Mouse (Mus musculus): ENCODE results near the gene Rtn2. TPM values are rescaled to one million over a fixed set of nuclear protein-coding genes. Genes with fewer than 3 reads are reported as not detected.

The Rtn2 gene
- total RNA-seq, 4 experiments from 2014 or later = 3.8 to 15.0 (median 6.8) TPM

- DNase-seq = no peak
These were observed 37.0 kb downstream of the Rtn2 start for GRCm38 (mm10) chr7:19319458-19319857.

- peak; percentile 95 for DNase-seq
These were observed 37.5 kb downstream of the Rtn2 start for GRCm38 (mm10) chr7:19319906-19320305.

- no peak for DNase-seq
These were observed 38.2 kb downstream of the Rtn2 start for GRCm38 (mm10) chr7:19320637-19321036.

GRCm38 (mm10) chr7:19321464-19321863 lies 39.0 kb downstream of the Rtn2 start:
- no peak for DNase-seq

GRCm38 (mm10) chr7:19322489-19322888 lies 40.1 kb downstream of the Rtn2 start:
- DNase-seq = no peak

GRCm38 (mm10) chr7:19324221-19324620 lies 41.8 kb downstream of the Rtn2 start:
- DNase-seq = no peak

GRCm38 (mm10) chr7:19325262-19326199 lies 43.1 kb downstream of the Rtn2 start:
- DNase-seq = no peak

GRCm38 (mm10) chr7:19326359-19326758 lies 43.9 kb downstream of the Rtn2 start:
- DNase-seq = peak; percentile 88

GRCm38 (mm10) chr7:19327128-19327527 lies 44.7 kb downstream of the Rtn2 start:
- DNase-seq = peak; percentile 94

GRCm38 (mm10) chr7:19327782-19328181 lies 45.4 kb downstream of the Rtn2 start:
- no peak for DNase-seq

- DNase-seq = no peak
These were observed 46.0 kb downstream of the Rtn2 start for GRCm38 (mm10) chr7:19328425-19328824.

- no peak for DNase-seq
These were observed 49.5 kb downstream of the Rtn2 start for GRCm38 (mm10) chr7:19331910-19332309.

GRCm38 (mm10) chr7:19332709-19333352 lies 50.4 kb downstream of the Rtn2 start:
- peak; percentile 77 for DNase-seq

- no peak for DNase-seq
These were observed 53.2 kb downstream of the Rtn2 start for GRCm38 (mm10) chr7:19335583-19335982.

GRCm38 (mm10) chr7:19337122-19337521 lies 54.7 kb downstream of the Rtn2 start:
- DNase-seq = no peak

GRCm38 (mm10) chr7:19338060-19338459 lies 55.6 kb downstream of the Rtn2 start:
- DNase-seq = no peak

GRCm38 (mm10) chr7:19338596-19338995 lies 56.2 kb downstream of the Rtn2 start:
- no peak for DNase-seq

- no peak for DNase-seq
These were observed 58.8 kb downstream of the Rtn2 start for GRCm38 (mm10) chr7:19341250-19341649.

GRCm38 (mm10) chr7:19341761-19342409 lies 59.5 kb downstream of the Rtn2 start:
- DNase-seq = no peak

GRCm38 (mm10) chr7:19342481-19343027 lies 60.1 kb downstream of the Rtn2 start:
- peak; percentile 72 for DNase-seq

GRCm38 (mm10) chr7:19343210-19343808 lies 60.9 kb downstream of the Rtn2 start:
- DNase-seq = no peak

- DNase-seq = no peak
These were observed 61.9 kb downstream of the Rtn2 start, which contains the start of gene Ercc1 for GRCm38 (mm10) chr7:19344237-19344847. Gene Ercc1 (plus strand): TSS chr7:19344778.

All from adrenal gland, adult 8-10 months (tissue).